Mouse (Mus musculus): ENCODE results near the gene Chkb. TPM values are rescaled to one million over a fixed set of nuclear protein-coding genes. Genes with fewer than 3 reads are reported as not detected.

The Chkb gene
- 104 TPM for polyA plus RNA-seq (2017; shearing (Covaris generic))

GRCm38 (mm10) chr15:89429352-89430221, at the start of gene Chkb, which contains the start of the genes C730034F03Rik and Gm44502:
Gene Chkb (minus strand): TSS chr15:89429908.
Gene C730034F03Rik (plus strand): TSS chr15:89429589.
Gene Gm44502 (minus strand): TSS chr15:89429696.

GRCm38 (mm10) chr15:89477091-89477491, 47.4 kb upstream of the Chkb start, which contains the start of gene Arsa:
Gene Arsa (minus strand): TSS chr15:89477425.

GRCm38 (mm10) chr15:89453865-89454478, 24.3 kb upstream of the Chkb start, which contains the start of gene Mapk8ip2:
Gene Mapk8ip2 (plus strand): TSS chr15:89453913.

GRCm38 (mm10) chr15:89425711-89426121, 4.0 kb downstream of the Chkb start, which contains the start of gene Cpt1b:
Gene Cpt1b (minus strand): TSS chr15:89425863.

GRCm38 (mm10) chr15:89410118-89410517, 19.6 kb downstream of the Chkb start, which contains the start of gene Syce3:
Gene Syce3 (minus strand): TSS chr15:89410503.

GRCm38 (mm10) chr15:89384617-89385016, 45.1 kb downstream of the Chkb start, which contains the start of gene Klhdc7b:
Gene Klhdc7b (plus strand): TSS chr15:89384917.

GRCm38 (mm10) chr15:89378831-89379401, 50.8 kb downstream of the Chkb start, which contains the start of gene Odf3b:
Gene Odf3b (minus strand): TSS chr15:89379282.

GRCm38 (mm10) chr15:89376957-89377356, 52.8 kb downstream of the Chkb start, which contains the start of gene Tymp:
Gene Tymp (minus strand): TSS chr15:89377039.

Other genes with a start within 250 kb of the Chkb start
- 4.4 TPM for gene Plxnb2, start 249.1 kb downstream of the Chkb start, polyA plus RNA-seq (2017; shearing (Covaris generic))
- 30.5 TPM for gene Dennd6b, start 233.4 kb downstream of the Chkb start, polyA plus RNA-seq (2017; shearing (Covaris generic))
- 5.8 TPM for gene Ppp6r2, start 218.4 kb downstream of the Chkb start, polyA plus RNA-seq (2017; shearing (Covaris generic))
- gene Sbf1, start 114.6 kb downstream of the Chkb start, polyA plus RNA-seq (2017; shearing (Covaris generic)) = 66.9 TPM
- not detected for gene Adm2, start 107.2 kb downstream of the Chkb start, polyA plus RNA-seq (2017; shearing (Covaris generic))
- gene Miox, start 95.5 kb downstream of the Chkb start, polyA plus RNA-seq (2017; shearing (Covaris generic)) = not detected
- 75.3 TPM for gene Lmf2, start 74.2 kb downstream of the Chkb start, polyA plus RNA-seq (2017; shearing (Covaris generic))
- 203 TPM for gene Ncaph2, start 74.2 kb downstream of the Chkb start, polyA plus RNA-seq (2017; shearing (Covaris generic))
- gene Sco2, start 56.1 kb downstream of the Chkb start, polyA plus RNA-seq (2017; shearing (Covaris generic)) = 6.0 TPM
- 0.57 TPM for gene Tymp, start 52.9 kb downstream of the Chkb start, polyA plus RNA-seq (2017; shearing (Covaris generic))
- 0.92 TPM for gene Odf3b, start 50.6 kb downstream of the Chkb start, polyA plus RNA-seq (2017; shearing (Covaris generic))
- 0.25 TPM for gene Klhdc7b, start 45.0 kb downstream of the Chkb start, polyA plus RNA-seq (2017; shearing (Covaris generic))
- not detected for gene Syce3, start 19.4 kb downstream of the Chkb start, polyA plus RNA-seq (2017; shearing (Covaris generic))
- 0.32 TPM for gene Cpt1b, start 4.0 kb downstream of the Chkb start, polyA plus RNA-seq (2017; shearing (Covaris generic))
- 8.6 TPM for gene C730034F03Rik, start 319 bp downstream of the Chkb start, polyA plus RNA-seq (2017; shearing (Covaris generic))
- gene Gm44502, start 212 bp downstream of the Chkb start, polyA plus RNA-seq (2017; shearing (Covaris generic)) = not detected
- 0.10 TPM for gene Mapk8ip2, start 24.0 kb upstream of the Chkb start, polyA plus RNA-seq (2017; shearing (Covaris generic))
- gene Arsa, start 47.5 kb upstream of the Chkb start, polyA plus RNA-seq (2017; shearing (Covaris generic)) = 27.1 TPM
- not detected for gene Shank3, start 69.7 kb upstream of the Chkb start, polyA plus RNA-seq (2017; shearing (Covaris generic))
- gene Acr, start 138.4 kb upstream of the Chkb start, polyA plus RNA-seq (2017; shearing (Covaris generic)) = not detected
- gene Rabl2, start 162.0 kb upstream of the Chkb start, polyA plus RNA-seq (2017; shearing (Covaris generic)) = 1.5 TPM

All from CD4-positive, CD25-positive, alpha-beta regulatory T cell, adult 9 weeks (primary cell).